Comparison of ENCODE assay signal across 26 mouse cellular contexts in the genomic region with DNA sequence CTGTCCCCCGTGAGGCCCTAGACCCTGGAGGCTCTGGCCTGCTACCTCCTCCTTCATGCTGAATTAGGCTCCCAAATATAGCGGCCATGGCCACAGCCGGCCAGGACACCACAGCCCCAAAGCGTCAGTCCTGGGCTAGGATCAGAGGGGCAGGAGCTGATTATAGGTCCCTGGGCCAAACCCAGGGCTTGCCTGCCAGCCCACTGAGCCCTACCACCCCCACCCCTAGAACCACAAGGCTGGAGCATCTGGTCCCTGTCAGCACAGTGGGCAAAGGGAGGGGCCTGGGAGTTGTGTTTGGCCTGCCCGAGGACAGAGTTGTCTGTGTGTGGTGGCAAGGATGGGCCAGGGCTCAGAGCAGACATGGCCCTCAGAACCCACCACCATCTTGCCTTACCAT. TPM values are rescaled to one million over a fixed set of nuclear protein-coding genes. Genes with fewer than 3 reads are reported as not detected.
DNase-seq lines count a peak whose midpoint lies in the region; ATAC-seq and TF ChIP-seq lines count a peak whose summit lies in the region.
"Had no signal": no experiment of that assay in that cellular context is flagged by ENCODE, and none has a peak within 500 bp of the region (broad histone marks: within the 10 kb centered on the region; RNA-seq: fewer than 3 reads in every experiment).

No protein-coding gene starts in this region.

- peaks cover 20% of the 10 kb centered on the region for H3K4me1 ChIP-seq in embryonic facial prominence, embryonic 14.5 days (ENCODE audit: control insufficient read depth, insufficient read depth, low read length)
- peaks cover 35% of the 10 kb centered on the region for H3K4me1 ChIP-seq in embryonic facial prominence, embryonic 10.5 days
- H3K4me1 ChIP-seq in hindbrain, embryonic 13.5 days (replicated peaks), result no peaks in the 10 kb centered on the region
- H3K4me1 ChIP-seq in hindbrain, postnatal 0 days (ENCODE audit: insufficient read depth, low read length), result 0 out of 2 replicates have a peak, but pooled peaks cover 3% of the 10 kb centered on the region
- H3K4me1 ChIP-seq in embryonic facial prominence, embryonic 15.5 days, result peaks cover 43% of the 10 kb centered on the region
- H3K4me1 ChIP-seq in limb, embryonic 15.5 days, result peaks cover 48% of the 10 kb centered on the region
- H3K4me1 ChIP-seq: forebrain, embryonic 12.5 days; hindbrain, embryonic 15.5 days had no signal

- WGBS in embryonic facial prominence, embryonic 14.5 days, result 70% methylated on average over 5 of the region's 5 CpGs
- 72% methylated on average over 5 of the region's 5 CpGs for WGBS in embryonic facial prominence, embryonic 10.5 days
- WGBS in hindbrain, embryonic 13.5 days, result 86% methylated on average over 5 of the region's 5 CpGs
- WGBS in hindbrain, postnatal 0 days, result 78% methylated on average over 5 of the region's 5 CpGs
- WGBS in embryonic facial prominence, embryonic 15.5 days, result 60% methylated on average over 5 of the region's 5 CpGs
- 73% methylated on average over 5 of the region's 5 CpGs for WGBS in limb, embryonic 15.5 days

- H3K36me3 ChIP-seq in embryonic facial prominence, embryonic 14.5 days (ENCODE audit: control insufficient read depth, insufficient read depth, low read length), result no peaks in the 10 kb centered on the region
- no peaks in the 10 kb centered on the region for H3K36me3 ChIP-seq in embryonic facial prominence, embryonic 10.5 days (replicated peaks)
- H3K36me3 ChIP-seq in hindbrain, embryonic 13.5 days, result no peaks in the 10 kb centered on the region
- H3K36me3 ChIP-seq in hindbrain, postnatal 0 days (ENCODE audit: insufficient read depth, low read length), result no peaks in the 10 kb centered on the region
- H3K36me3 ChIP-seq in embryonic facial prominence, embryonic 15.5 days, result no peaks in the 10 kb centered on the region
- no peaks in the 10 kb centered on the region for H3K36me3 ChIP-seq in limb, embryonic 15.5 days
- H3K36me3 ChIP-seq: forebrain, embryonic 12.5 days; hindbrain, embryonic 10.5 days; hindbrain, embryonic 15.5 days had no signal

- H3K9me3 ChIP-seq in embryonic facial prominence, embryonic 14.5 days (ENCODE audit: control insufficient read depth, low read length), result no peaks in the 10 kb centered on the region
- H3K9me3 ChIP-seq in embryonic facial prominence, embryonic 10.5 days, result no peaks in the 10 kb centered on the region
- H3K9me3 ChIP-seq in hindbrain, embryonic 13.5 days, result no peaks in the 10 kb centered on the region
- no peaks in the 10 kb centered on the region for H3K9me3 ChIP-seq in hindbrain, postnatal 0 days (ENCODE audit: low read length)
- no peaks in the 10 kb centered on the region for H3K9me3 ChIP-seq in embryonic facial prominence, embryonic 15.5 days (replicated peaks)
- H3K9me3 ChIP-seq in limb, embryonic 15.5 days, result no peaks in the 10 kb centered on the region
- H3K9me3 ChIP-seq: forebrain, embryonic 12.5 days; hindbrain, embryonic 10.5 days; hindbrain, embryonic 15.5 days had no signal

- intact Hi-C loops in left cerebral cortex, postnatal 25 days (cut with DNase I), result loop anchor here (2.0 kb wide), 1 partner anchor 41 kb away; no protein-coding TSS in a partner anchor

- H3K4me2 ChIP-seq in embryonic facial prominence, embryonic 14.5 days (ENCODE audit: low read depth, low read length), result no peak overlapping the region
- no peak overlapping the region for H3K4me2 ChIP-seq in hindbrain, embryonic 13.5 days
- H3K4me2 ChIP-seq in hindbrain, postnatal 0 days (ENCODE audit: low read depth, low read length), result no peak overlapping the region
- no peak overlapping the region for H3K4me2 ChIP-seq in embryonic facial prominence, embryonic 15.5 days (replicated peaks)
- H3K4me2 ChIP-seq in limb, embryonic 15.5 days, result no peak overlapping the region
- H3K4me2 ChIP-seq: forebrain, embryonic 12.5 days; hindbrain, embryonic 15.5 days had no signal

- H3K4me3 ChIP-seq in embryonic facial prominence, embryonic 14.5 days (ENCODE audit: low read depth, low read length), result no peak overlapping the region
- H3K4me3 ChIP-seq in embryonic facial prominence, embryonic 10.5 days, result no peak overlapping the region
- no peak overlapping the region for H3K4me3 ChIP-seq in hindbrain, embryonic 13.5 days
- no peak overlapping the region for H3K4me3 ChIP-seq in hindbrain, postnatal 0 days (ENCODE audit: low read length)
- H3K4me3 ChIP-seq in embryonic facial prominence, embryonic 15.5 days (replicated peaks), result no peak overlapping the region
- H3K4me3 ChIP-seq in limb, embryonic 15.5 days, result no peak overlapping the region
- H3K4me3 ChIP-seq: forebrain, embryonic 12.5 days; hindbrain, embryonic 10.5 days; hindbrain, embryonic 15.5 days had no signal

- H3K9ac ChIP-seq in embryonic facial prominence, embryonic 14.5 days (ENCODE audit: low read depth, low read length), result no peak overlapping the region
- peak overlapping the region; percentile 8; the same call in 1 of the 2 replicates for H3K9ac ChIP-seq in hindbrain, embryonic 13.5 days
- H3K9ac ChIP-seq in hindbrain, postnatal 0 days (replicated peaks; ENCODE audit: low read length), result no peak overlapping the region
- no peak overlapping the region for H3K9ac ChIP-seq in embryonic facial prominence, embryonic 15.5 days
- no peak overlapping the region for H3K9ac ChIP-seq in limb, embryonic 15.5 days
- H3K9ac ChIP-seq: forebrain, embryonic 12.5 days; hindbrain, embryonic 15.5 days had no signal

- no peak overlapping the region for H3K27ac ChIP-seq in embryonic facial prominence, embryonic 14.5 days (replicated peaks; ENCODE audit: low read depth, low read length)
- H3K27ac ChIP-seq in embryonic facial prominence, embryonic 10.5 days (replicated peaks), result no peak overlapping the region
- no peak overlapping the region for H3K27ac ChIP-seq in hindbrain, embryonic 13.5 days
- H3K27ac ChIP-seq in hindbrain, postnatal 0 days, result no peak overlapping the region
- H3K27ac ChIP-seq in embryonic facial prominence, embryonic 15.5 days (replicated peaks), result peak overlapping the region; percentile 63; the same call in 1 of the 2 replicates
- H3K27ac ChIP-seq in limb, embryonic 15.5 days, result no peak overlapping the region
- H3K27ac ChIP-seq: forebrain, embryonic 12.5 days; hindbrain, embryonic 10.5 days; hindbrain, embryonic 15.5 days had no signal

- TF ChIP-seq CTCF in hindbrain, postnatal 0 days (IDR thresholded peaks at IDR 0.05; ENCODE audit: low read depth), result no peak

- ATAC-seq in embryonic facial prominence, embryonic 14.5 days (ENCODE audit: low read depth), result peak; percentile 26; the same call in 1 of the 2 replicates
- ATAC-seq in hindbrain, embryonic 13.5 days (ENCODE audit: low FRiP score), result no peak
- ATAC-seq in hindbrain, postnatal 0 days, result no peak
- peak; percentile 76; the same call in 1 of the 2 replicates for ATAC-seq in embryonic facial prominence, embryonic 15.5 days (ENCODE audit: insufficient number of reproducible peaks, low FRiP score, low TSS enrichment, low read depth)
- peak; percentile 13; the same call in 1 of the 2 replicates for ATAC-seq in limb, embryonic 15.5 days (ENCODE audit: insufficient number of reproducible peaks, low FRiP score, low TSS enrichment, low read depth)
- ATAC-seq: forebrain, embryonic 16.5 days; inflammation-experienced regulatory T-cells, adult 6 months had no signal

- H3K27me3 ChIP-seq in embryonic facial prominence, embryonic 14.5 days (replicated peaks; ENCODE audit: control insufficient read depth, insufficient read depth, low read length), result no peaks in the 10 kb centered on the region
- peaks cover 5% of the 10 kb centered on the region; the same call in 1 of the 2 replicates for H3K27me3 ChIP-seq in embryonic facial prominence, embryonic 10.5 days (replicated peaks; ENCODE audit: low read depth, poor library complexity, severe bottlenecking)
- H3K27me3 ChIP-seq in hindbrain, embryonic 13.5 days, result no peaks in the 10 kb centered on the region
- no peaks in the 10 kb centered on the region for H3K27me3 ChIP-seq in hindbrain, postnatal 0 days (ENCODE audit: insufficient read depth, low read length)
- H3K27me3 ChIP-seq in embryonic facial prominence, embryonic 15.5 days, result no peaks in the 10 kb centered on the region
- no peaks in the 10 kb centered on the region for H3K27me3 ChIP-seq in limb, embryonic 15.5 days
- H3K27me3 ChIP-seq: hindbrain, embryonic 15.5 days had no signal

- peak; percentile 37 for DNase-seq in embryonic facial prominence, embryonic 14.5 days (ENCODE audit: low spot score)
- no peak for DNase-seq in embryonic facial prominence, embryonic 10.5 days (ENCODE audit: low spot score)
- DNase-seq in hindbrain, postnatal 0 days (ENCODE audit: low spot score), result no peak
- no peak for DNase-seq in left cerebral cortex, postnatal 25 days (ENCODE audit: low spot score in 2 of 2)
- DNase-seq: cerebellum, adult 11 months; cerebellum, adult 8-10 months; cerebellum, postnatal 36 days; gastrocnemius, postnatal 10 days had no signal

RNA-seq across cellular contexts. Expression of a gene that starts 10.9 kb away (rescaled TPM):
- 97.5 and 98.0 TPM in 2 replicates for polyA plus RNA-seq in embryonic facial prominence, embryonic 14.5 days (2014; fragmentation: Nextera tagmentation; extraction: Ambion mirVana)
- 39.2 and 46.3 TPM in 2 replicates for polyA plus RNA-seq in embryonic facial prominence, embryonic 10.5 days (2016; fragmentation: Nextera tagmentation; extraction: Ambion mirVana)
- 13.7 and 13.8 TPM in 2 replicates for polyA plus RNA-seq in hindbrain, embryonic 13.5 days (2015; fragmentation: Nextera tagmentation; extraction: Ambion mirVana)
- total RNA-seq in hindbrain, postnatal 0 days (2014; rRNA removed), result 27.7 and 29.2 TPM in 2 replicates
- polyA plus RNA-seq in hindbrain, postnatal 0 days (2015; fragmentation: Nextera tagmentation; extraction: Ambion mirVana), result 11.7 and 12.5 TPM in 2 replicates
- polyA plus RNA-seq in embryonic facial prominence, embryonic 15.5 days (2015; fragmentation: Nextera tagmentation; extraction: Ambion mirVana), result 133 and 145 TPM in 2 replicates
- polyA plus RNA-seq in limb, embryonic 15.5 days (2015; fragmentation: Nextera tagmentation; extraction: Ambion mirVana), result 82.6 and 110 TPM in 2 replicates
- 1 to 10 TPM; 5.5 to 5.9 TPM for total RNA-seq in left cerebral cortex, postnatal 25 days (2021)
- polyA plus RNA-seq: inflammation-experienced regulatory T-cells, adult 6 months had no signal

RNA-seq across cellular contexts. Expression of a gene that starts 16.2 kb away (rescaled TPM):
- 39.1 and 53.6 TPM in 2 replicates for polyA plus RNA-seq in embryonic facial prominence, embryonic 14.5 days (2014; fragmentation: Nextera tagmentation; extraction: Ambion mirVana)
- polyA plus RNA-seq in embryonic facial prominence, embryonic 10.5 days (2016; fragmentation: Nextera tagmentation; extraction: Ambion mirVana), result 0.86 and 4.4 TPM in 2 replicates
- 1.4 and 3.8 TPM in 2 replicates for polyA plus RNA-seq in hindbrain, embryonic 13.5 days (2015; fragmentation: Nextera tagmentation; extraction: Ambion mirVana)
- 0.72 TPM in 1 of 2 replicates, not detected in the other for total RNA-seq in hindbrain, postnatal 0 days (2014; rRNA removed)
- 0.65 and 0.89 TPM in 2 replicates for polyA plus RNA-seq in hindbrain, postnatal 0 days (2015; fragmentation: Nextera tagmentation; extraction: Ambion mirVana)
- 7.5 and 8.5 TPM in 2 replicates for polyA plus RNA-seq in embryonic facial prominence, embryonic 15.5 days (2015; fragmentation: Nextera tagmentation; extraction: Ambion mirVana)
- polyA plus RNA-seq in limb, embryonic 15.5 days (2015; fragmentation: Nextera tagmentation; extraction: Ambion mirVana), result 16.3 and 125 TPM in 2 replicates
- not detected for total RNA-seq in left cerebral cortex, postnatal 25 days (2021)
- total RNA-seq: MEL had no signal
- polyA plus RNA-seq: C2C12; hindbrain, embryonic 10.5 days; inflammation-experienced regulatory T-cells, adult 6 months had no signal

RNA-seq across cellular contexts. Expression of a gene that starts 40.1 kb away (rescaled TPM):
- polyA plus RNA-seq in embryonic facial prominence, embryonic 14.5 days (2014; fragmentation: Nextera tagmentation; extraction: Ambion mirVana), result not detected in 2 replicates
- polyA plus RNA-seq in embryonic facial prominence, embryonic 10.5 days (2016; fragmentation: Nextera tagmentation; extraction: Ambion mirVana), result not detected in 2 replicates
- not detected in 2 replicates for polyA plus RNA-seq in hindbrain, embryonic 13.5 days (2015; fragmentation: Nextera tagmentation; extraction: Ambion mirVana)
- not detected in 2 replicates for total RNA-seq in hindbrain, postnatal 0 days (2014; rRNA removed)
- not detected in 2 replicates for polyA plus RNA-seq in hindbrain, postnatal 0 days (2015; fragmentation: Nextera tagmentation; extraction: Ambion mirVana)
- polyA plus RNA-seq in embryonic facial prominence, embryonic 15.5 days (2015; fragmentation: Nextera tagmentation; extraction: Ambion mirVana), result not detected in 2 replicates
- polyA plus RNA-seq in limb, embryonic 15.5 days (2015; fragmentation: Nextera tagmentation; extraction: Ambion mirVana), result not detected in 2 replicates
- total RNA-seq in left cerebral cortex, postnatal 25 days (2021), result not detected
- total RNA-seq: adrenal gland, postnatal 10 days; adrenal gland, postnatal 4 days; gastrocnemius, postnatal 10 days; gastrocnemius, postnatal 4 days; heart, adult 18-20 months; heart, postnatal 14 days; MEL had no signal
- polyA plus RNA-seq: brain, embryonic 14.5 days; C2C12; forebrain, embryonic 12.5 days; forebrain, embryonic 16.5 days; frontal cortex, adult 2 months; heart, embryonic 14.5 days; hindbrain, embryonic 10.5 days; hindbrain, embryonic 15.5 days; inflammation-experienced regulatory T-cells, adult 6 months had no signal

RNA-seq across cellular contexts. Expression of a gene that starts 56.0 kb away (rescaled TPM):
- not detected in 2 replicates for polyA plus RNA-seq in embryonic facial prominence, embryonic 14.5 days (2014; fragmentation: Nextera tagmentation; extraction: Ambion mirVana)
- polyA plus RNA-seq in embryonic facial prominence, embryonic 10.5 days (2016; fragmentation: Nextera tagmentation; extraction: Ambion mirVana), result not detected in 2 replicates
- polyA plus RNA-seq in hindbrain, embryonic 13.5 days (2015; fragmentation: Nextera tagmentation; extraction: Ambion mirVana), result not detected in 2 replicates
- total RNA-seq in hindbrain, postnatal 0 days (2014; rRNA removed), result 0.10 TPM in 1 of 2 replicates, not detected in the other
- not detected in 2 replicates for polyA plus RNA-seq in hindbrain, postnatal 0 days (2015; fragmentation: Nextera tagmentation; extraction: Ambion mirVana)
- polyA plus RNA-seq in embryonic facial prominence, embryonic 15.5 days (2015; fragmentation: Nextera tagmentation; extraction: Ambion mirVana), result not detected in 2 replicates
- not detected in 2 replicates for polyA plus RNA-seq in limb, embryonic 15.5 days (2015; fragmentation: Nextera tagmentation; extraction: Ambion mirVana)
- not detected for total RNA-seq in left cerebral cortex, postnatal 25 days (2021)
- total RNA-seq: adrenal gland, postnatal 10 days; adrenal gland, postnatal 4 days; gastrocnemius, postnatal 10 days; gastrocnemius, postnatal 4 days; heart, adult 18-20 months; heart, postnatal 14 days; MEL had no signal
- polyA plus RNA-seq: brain, embryonic 14.5 days; C2C12; forebrain, embryonic 12.5 days; forebrain, embryonic 16.5 days; frontal cortex, adult 2 months; heart, embryonic 14.5 days; hindbrain, embryonic 10.5 days; hindbrain, embryonic 15.5 days; inflammation-experienced regulatory T-cells, adult 6 months had no signal

Comparison
In these comparisons a context has a peak if more than half of its experiments do, and no peak if none do; other contexts are left out.
1. ATAC-seq: peak in embryonic facial prominence, embryonic 14.5 days (single experiment), embryonic facial prominence, embryonic 15.5 days (single experiment) and limb, embryonic 15.5 days (single experiment); none in hindbrain, embryonic 13.5 days (single experiment) and hindbrain, postnatal 0 days (single experiment).